Mouse (Mus musculus) Patski (cell line): ENCODE results near the gene Elovl5. TPM values are rescaled to one million over a fixed set of nuclear protein-coding genes. Genes with fewer than 3 reads are reported as not detected.
A peak's percentile ranks its signal among the peaks of the same experiment; 100 is the strongest.

ENCODE experiments used
- ATAC-seq: fragments of 100-300 bp; one replicate; pipeline ENCODE4 v1.8.0; 2021
- CTCF ChIA-PET: fragments of 350-600 bp; sonication (Branson Sonifier 250); formaldehyde crosslinking; loops from one replicate; lab custom pipeline; 2022; ENCODE audit warnings: inconsistent platforms; lab: Charles Lee
- POLR2A ChIA-PET: fragments of 350-600 bp; sonication (Branson Sonifier 250); formaldehyde crosslinking; loops from one replicate; lab custom pipeline; 2022; ENCODE audit warnings: antibody characterized with exemption, inconsistent platforms; lab: Charles Lee
- DNase-seq: peaks from one replicate; pipeline ENCODE4 v3.0.0-alpha.2; 2011; ENCODE audit warnings: low read depth, low spot score
- H3K27me3 ChIP-seq: fragments of 371-371 bp; one replicate; pipeline ENCODE4 v1.5.1; 2021
- CTCF ChIP-seq: fragments of 100-300 bp; IDR thresholded peaks from one replicate; pipeline ENCODE4 v1.5.1; 2021
- in situ Hi-C: fragments of 300-500 bp; cut with MboI; formaldehyde crosslinking; loops from 3 replicates; pipeline ENCODE4 v1.11.1; 2018; ENCODE audit warnings: low pct_unique_long_range_greater_than_20kb, mixed read lengths
- polyA plus RNA-seq: library from polyadenylated mRNA; unstranded; gene quantifications from one replicate; pipeline ENCODE4 v1.2.3, GENCODE M21; 2021

Gene Elovl5
- polyA plus RNA-seq, 1 experiment from 2014 or later = 65.1 TPM

- ATAC-seq = no peak
- TF ChIP-seq CTCF = no peak
- POLR2A ChIA-PET = interaction anchor here (0.7 kb wide), 1 partner anchor 37 kb away, joined by 3 read pairs; no protein-coding TSS in a partner anchor
- no peak for DNase-seq
- no peaks in the 10 kb centered on the region for H3K27me3 ChIP-seq
- in situ Hi-C loops = no loop called here
- CTCF ChIA-PET = interaction anchor here (1.2 kb wide), 2 partner anchors 9 to 106 kb away, joined by 4 read pairs; no protein-coding TSS in a partner anchor
Observed at GRCm38 (mm10) chr9:77915791-77916190, 1.4 kb upstream of the Elovl5 start.

DNA sequence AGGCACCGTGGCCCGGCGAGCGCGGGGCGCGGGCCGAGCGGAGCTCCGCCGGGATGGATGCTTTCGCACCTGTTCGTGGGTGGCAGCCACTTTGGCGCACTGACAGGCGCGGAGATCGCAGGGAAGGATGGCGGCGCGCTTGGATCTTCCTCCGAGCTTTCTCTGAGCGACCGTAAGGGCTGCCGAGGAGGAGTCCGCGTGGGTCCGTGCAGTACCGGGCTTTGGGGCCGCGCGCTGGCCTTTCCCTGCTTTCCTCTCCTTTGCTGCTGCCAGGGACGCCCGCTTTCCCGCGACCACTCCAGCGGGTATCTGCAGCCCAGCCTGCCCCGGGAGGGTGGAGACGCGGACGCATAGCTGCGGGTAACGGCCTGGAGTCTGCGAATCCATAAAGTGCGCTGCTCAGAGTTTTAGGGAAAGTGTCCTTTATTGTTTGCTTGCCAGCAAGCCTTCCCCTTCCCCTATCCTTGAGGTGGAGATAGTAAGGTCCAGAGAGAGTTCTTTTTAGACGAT, 513 bp downstream of the Elovl5 start:
- in situ Hi-C loops = no loop called here
- ChIA-PET CTCF (interaction anchor here (0.7 kb wide), 1 partner anchor 97 kb away, joined by 4 read pairs; no protein-coding TSS in a partner anchor), POLR2A (interaction anchor here (0.5 to 1.5 kb wide), 2 partner anchors 8 to 585 kb away, joined by 3 read pairs; no protein-coding TSS in a partner anchor)
- ATAC-seq = peak; percentile 51
- no peak for DNase-seq
- TF ChIP-seq CTCF = no peak
- H3K27me3 ChIP-seq = no peaks in the 10 kb centered on the region

- TF ChIP-seq CTCF = no peak
- in situ Hi-C loops = no loop called here
- ChIA-PET CTCF (interaction anchor here (0.7 kb wide), 1 partner anchor 96 kb away, joined by 4 read pairs; no protein-coding TSS in a partner anchor), POLR2A (interaction anchor here (0.5 to 1.5 kb wide), 2 partner anchors 7 to 584 kb away, joined by 3 read pairs; no protein-coding TSS in a partner anchor)
- no peaks in the 10 kb centered on the region for H3K27me3 ChIP-seq
- ATAC-seq (no peak), DNase-seq (no peak)
Observed at GRCm38 (mm10) chr9:77918211-77918610, 1.0 kb downstream of the Elovl5 start.

GRCm38 (mm10) chr9:77918961-77919670, 2.0 kb downstream of the Elovl5 start:
- CTCF ChIA-PET = no interaction called here
- POLR2A ChIA-PET = no interaction called here
- no peaks in the 10 kb centered on the region for H3K27me3 ChIP-seq
- DNase-seq (no peak), ATAC-seq (no peak)
- in situ Hi-C loops = no loop called here
- TF ChIP-seq CTCF = no peak

- DNase-seq (no peak), ATAC-seq (no peak)
- in situ Hi-C loops = loop anchor here (5.0 kb wide), 1 partner anchor 97 kb away; no protein-coding TSS in a partner anchor
- ChIA-PET POLR2A (no interaction called here), CTCF (no interaction called here)
- TF ChIP-seq CTCF = no peak
- H3K27me3 ChIP-seq = no peaks in the 10 kb centered on the region
Observed at GRCm38 (mm10) chr9:77920481-77920880, 3.3 kb downstream of the Elovl5 start.

DNA sequence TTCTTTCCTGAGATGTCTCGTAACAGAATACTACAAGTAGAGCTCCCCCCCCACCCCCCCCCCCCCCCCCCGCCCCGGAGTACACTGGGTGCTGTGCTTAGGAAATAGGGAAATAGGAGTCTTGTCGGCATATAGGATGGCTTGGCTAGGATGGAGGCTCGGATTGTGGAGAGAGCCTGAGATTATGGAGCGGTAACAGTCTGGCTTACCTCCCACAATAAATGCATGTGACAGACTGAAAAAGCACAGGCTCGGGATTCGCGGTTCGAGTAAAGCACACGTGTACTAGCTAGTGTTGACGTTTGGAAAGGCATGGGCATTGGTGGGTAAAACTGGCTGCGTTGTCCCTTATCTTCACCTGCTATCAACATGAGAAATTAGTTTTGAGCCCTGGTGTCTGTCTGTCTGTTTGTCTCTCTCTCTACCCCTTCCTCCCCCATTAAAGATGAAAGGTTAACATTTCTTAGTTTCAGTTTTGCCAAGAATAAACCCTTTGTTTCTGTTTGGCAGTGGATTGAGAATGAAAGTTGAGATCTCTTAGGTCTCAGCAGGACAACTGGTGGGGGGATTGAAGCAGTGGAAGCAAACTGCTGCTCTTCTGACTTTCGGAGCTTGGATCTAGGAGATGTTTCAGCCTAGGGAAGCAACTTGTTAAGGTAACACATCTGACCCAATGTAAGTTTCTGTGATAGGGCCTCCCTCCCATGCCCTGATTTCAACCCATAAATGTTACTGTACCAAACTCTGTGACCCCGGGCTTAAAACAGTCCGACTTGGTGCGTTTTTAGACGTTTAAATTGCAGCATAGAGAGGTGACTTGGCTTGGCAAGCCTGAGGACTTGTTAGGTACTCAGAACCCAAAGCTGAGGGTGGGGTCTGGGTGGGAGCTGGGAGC, 4.4 kb downstream of the Elovl5 start:
- ChIA-PET CTCF (no interaction called here), POLR2A (no interaction called here)
- DNase-seq = no peak
- ATAC-seq = no peak
- in situ Hi-C loops = loop anchor here (5.0 kb wide), 1 partner anchor 96 kb away; no protein-coding TSS in a partner anchor
- TF ChIP-seq CTCF = no peak
- H3K27me3 ChIP-seq = no peaks in the 10 kb centered on the region

GRCm38 (mm10) chr9:77923774-77924173, 6.6 kb downstream of the Elovl5 start:
- TF ChIP-seq CTCF = no peak
- ChIA-PET POLR2A (interaction anchor here (0.7 to 0.9 kb wide), 2 partner anchors 78 to 82 kb away, joined by 3 read pairs; no protein-coding TSS in a partner anchor), CTCF (interaction anchor here (0.9 to 1.0 kb wide), 2 partner anchors 12 to 16 kb away, joined by 3 read pairs; no protein-coding TSS in a partner anchor)
- no peak for DNase-seq
- no peaks in the 10 kb centered on the region for H3K27me3 ChIP-seq
- in situ Hi-C loops = loop anchor here (5.0 kb wide), 1 partner anchor 94 kb away; no protein-coding TSS in a partner anchor
- ATAC-seq = no peak

DNA sequence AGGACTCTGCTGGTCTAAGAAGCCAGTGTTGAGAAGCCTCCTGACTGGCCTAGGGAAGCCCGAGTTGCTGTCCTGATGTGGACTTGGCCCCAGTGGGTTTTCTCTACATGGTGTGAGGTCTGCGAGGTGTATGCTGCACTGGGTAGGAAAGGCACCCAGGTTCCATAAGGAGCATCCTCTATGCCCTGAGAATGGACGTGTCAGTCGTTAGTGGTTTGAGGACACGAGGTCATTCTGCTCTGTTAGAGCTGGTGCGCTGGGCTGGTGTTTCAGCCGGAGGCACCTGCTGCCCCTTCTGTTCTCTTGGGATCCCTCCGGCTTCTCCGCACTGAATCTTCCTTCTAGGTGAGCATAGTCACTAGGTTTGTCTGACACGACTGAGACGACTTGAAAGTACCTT, 7.0 kb downstream of the Elovl5 start:
- ChIA-PET POLR2A (no interaction called here), CTCF (no interaction called here)
- TF ChIP-seq CTCF = no peak
- no peaks in the 10 kb centered on the region for H3K27me3 ChIP-seq
- in situ Hi-C loops = loop anchor here (5.0 kb wide), 1 partner anchor 93 kb away; no protein-coding TSS in a partner anchor
- ATAC-seq (no peak), DNase-seq (no peak)

DNA sequence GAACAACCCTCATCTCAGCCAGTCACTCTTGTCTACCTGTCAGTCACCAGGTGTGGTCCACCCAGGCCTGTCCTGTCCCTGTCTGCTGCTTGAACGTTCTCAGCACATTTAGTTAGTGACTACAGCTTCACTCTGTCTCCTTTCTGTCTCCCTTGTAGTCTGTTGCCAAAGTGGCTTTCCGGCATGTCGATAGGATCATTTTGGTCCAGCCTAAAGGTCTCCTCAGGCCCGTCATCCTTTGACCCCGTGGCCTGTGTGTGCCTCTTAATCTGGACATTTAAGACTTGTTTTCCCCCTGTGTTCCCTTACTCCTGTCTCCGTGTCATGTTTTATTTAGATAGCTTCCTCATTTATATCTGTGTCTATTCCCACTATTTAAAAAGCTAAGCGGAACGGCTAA, 9.0 kb downstream of the Elovl5 start:
- in situ Hi-C loops = no loop called here
- POLR2A ChIA-PET = interaction anchor here (0.6 kb wide), 1 partner anchor 93 kb away, joined by 6 read pairs; no protein-coding TSS in a partner anchor
- CTCF ChIA-PET = interaction anchor here (1.6 kb wide), 1 partner anchor 11 kb away, joined by 4 read pairs; no protein-coding TSS in a partner anchor
- TF ChIP-seq CTCF = no peak
- DNase-seq = no peak
- no peaks in the 10 kb centered on the region for H3K27me3 ChIP-seq
- ATAC-seq = no peak

GRCm38 (mm10) chr9:77926911-77927310, 9.7 kb downstream of the Elovl5 start:
- DNase-seq = no peak
- no peak for ATAC-seq
- TF ChIP-seq CTCF = no peak
- no peaks in the 10 kb centered on the region for H3K27me3 ChIP-seq
- CTCF ChIA-PET = no interaction called here
- POLR2A ChIA-PET = no interaction called here
- in situ Hi-C loops = no loop called here
